Mouse (Mus musculus): Measurements from ENCODE around the gene Cgrrf1. TPM values are rescaled to one million over a fixed set of nuclear protein-coding genes. Genes with fewer than 3 reads are reported as not detected.

The Cgrrf1 gene
- total RNA-seq, 2 experiments from 2014 or later, result 37.3 to 38.6 TPM

DNA sequence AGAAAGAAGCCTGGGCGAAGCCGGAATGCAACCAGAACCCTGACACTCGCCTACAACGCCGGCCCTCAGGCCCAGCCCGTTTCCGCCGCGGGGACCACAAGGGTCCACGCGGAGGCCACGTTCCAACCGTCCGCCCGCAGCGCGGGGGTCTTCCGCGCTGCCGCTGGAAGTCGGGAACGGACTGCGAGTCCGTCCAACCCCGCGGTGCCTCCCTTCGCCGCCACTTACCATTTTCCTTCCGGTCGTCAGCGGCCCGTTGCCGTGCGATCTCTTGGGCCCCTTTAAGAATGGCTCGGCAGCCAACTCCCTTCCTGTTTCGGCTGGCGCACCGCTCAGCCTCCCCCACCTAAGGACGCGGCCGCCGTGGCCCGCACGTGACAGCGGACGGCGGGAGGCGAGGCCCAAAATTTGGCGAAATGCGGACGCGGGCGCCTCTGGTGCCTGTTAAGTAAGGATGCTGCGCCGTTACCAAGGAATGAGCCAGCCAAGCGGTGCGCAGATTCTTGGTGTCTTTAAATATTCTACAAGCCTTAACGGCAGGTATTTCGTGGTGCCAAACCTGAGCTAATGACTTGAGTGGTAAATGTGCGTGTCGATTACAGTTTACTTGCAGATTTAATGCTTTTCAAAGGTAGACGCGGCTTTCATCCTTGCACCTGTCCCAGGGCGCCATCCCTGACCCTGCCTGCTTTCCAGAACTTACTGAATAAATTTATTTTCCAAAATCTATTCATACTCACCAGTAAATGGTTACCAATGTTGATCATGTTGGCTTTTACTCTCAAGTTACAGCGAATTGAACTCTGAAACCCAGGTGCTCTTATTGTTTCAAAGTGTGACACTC is 9.8 kb upstream of the Cgrrf1 start, which contains the start of gene Gmfb:
Gene Gmfb (minus strand): TSS at position 370 of the 844 bp plus-strand sequence.
- peak; percentile 95 for DNase-seq

DNA sequence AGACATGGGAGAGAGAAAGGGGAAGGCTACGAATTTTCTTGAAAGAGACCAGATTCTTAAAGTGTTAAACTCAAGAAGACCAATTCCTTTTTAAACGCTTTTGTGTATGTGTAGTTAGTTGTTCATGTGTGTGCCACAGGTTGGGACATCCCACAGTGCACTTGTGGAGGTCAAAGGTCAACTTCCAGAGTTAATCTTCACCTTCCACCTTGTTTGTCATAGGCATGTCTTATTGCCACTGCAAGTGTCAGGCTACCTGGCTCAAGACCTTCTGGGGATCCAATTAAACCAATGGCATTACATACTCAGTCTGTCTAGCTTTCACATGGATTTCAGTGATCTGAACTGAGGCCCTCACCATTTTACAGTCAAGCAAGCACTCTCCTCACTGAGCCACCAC is 7.9 kb upstream of the Cgrrf1 start:
- DNase-seq, result no peak

DNA sequence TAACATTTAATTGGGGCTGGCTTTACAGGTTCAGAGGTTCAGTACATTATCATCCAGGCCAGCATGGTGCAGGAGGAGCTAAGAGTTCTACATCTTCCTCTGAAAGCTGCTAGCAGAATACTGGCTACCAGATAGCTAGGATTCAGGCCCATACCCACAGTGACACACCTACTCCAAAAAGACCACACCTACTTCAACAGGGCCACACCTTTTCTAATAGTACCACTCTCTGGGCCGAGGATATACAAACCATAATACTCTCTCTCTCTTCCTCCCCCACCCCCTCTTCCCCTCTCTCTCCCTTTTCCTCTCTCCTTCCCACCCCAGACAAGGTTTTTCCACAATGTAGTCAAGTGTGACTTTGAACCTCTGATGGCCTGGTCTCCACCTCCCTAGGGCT is 4.5 kb upstream of the Cgrrf1 start:
- no peak for DNase-seq

DNA sequence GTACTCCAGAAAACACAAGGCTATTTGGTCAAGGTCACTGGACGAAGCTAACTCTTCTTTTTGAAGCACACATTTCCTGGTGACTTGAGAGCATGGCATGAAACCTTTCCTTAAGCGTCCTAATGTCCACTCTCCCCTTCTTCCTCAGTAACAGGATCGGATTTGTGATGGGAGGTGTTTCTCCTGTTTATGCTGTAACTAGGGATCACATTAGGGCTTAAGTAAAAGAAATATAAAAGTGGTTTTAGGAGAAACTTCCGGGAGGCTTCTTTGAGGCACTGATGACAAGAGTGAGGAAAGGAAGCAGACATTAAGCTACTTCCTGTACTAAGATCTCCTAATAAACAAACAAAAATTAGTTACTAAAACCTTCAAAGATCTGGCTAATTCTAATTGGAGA is 630 bp upstream of the Cgrrf1 start:
- DNase-seq, result no peak

DNA sequence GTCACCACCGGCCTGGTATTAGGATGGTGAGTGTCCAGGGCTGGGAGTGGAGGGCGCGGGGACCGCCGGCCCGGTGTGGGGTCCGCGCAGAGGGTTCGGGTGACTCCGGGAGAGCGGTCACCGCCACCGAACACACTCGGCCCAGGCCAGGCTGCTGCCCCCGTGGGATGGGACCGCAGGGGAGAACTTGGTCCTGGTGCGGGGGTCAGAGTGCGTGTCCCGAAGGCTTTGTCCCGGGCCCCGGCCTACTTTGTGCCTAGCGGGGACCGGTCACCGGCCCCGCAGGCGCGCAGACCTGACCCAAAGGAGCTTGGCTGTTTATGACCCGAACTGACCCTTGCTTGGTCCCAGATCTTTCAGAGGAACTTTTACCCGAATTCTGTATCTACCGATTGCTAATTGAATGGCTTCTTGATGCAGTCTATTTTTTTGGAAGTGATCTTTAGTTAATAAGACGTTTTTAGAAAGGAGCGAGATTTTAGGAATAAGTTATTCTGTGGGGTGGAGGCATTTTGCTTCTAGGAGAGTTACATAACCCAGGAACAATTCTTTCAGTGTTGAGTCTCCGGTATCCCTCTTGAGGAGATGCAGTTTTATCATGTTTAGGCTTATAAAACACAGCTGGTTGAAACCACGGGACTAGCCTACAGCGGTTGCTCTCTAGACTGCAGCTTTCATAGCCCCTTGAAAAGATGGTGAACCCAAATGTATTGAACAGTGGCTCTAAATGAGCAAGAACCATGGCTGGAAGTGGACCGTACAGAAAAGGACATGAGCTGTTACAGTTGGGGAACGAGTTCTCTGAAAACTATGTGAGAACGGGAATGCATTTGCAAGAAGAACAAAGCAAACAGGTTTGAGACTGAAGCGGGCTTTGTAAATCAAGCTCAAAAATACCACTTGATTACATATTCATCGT is 688 bp downstream of the Cgrrf1 start:
- DNase-seq, result peak; percentile 56

DNA sequence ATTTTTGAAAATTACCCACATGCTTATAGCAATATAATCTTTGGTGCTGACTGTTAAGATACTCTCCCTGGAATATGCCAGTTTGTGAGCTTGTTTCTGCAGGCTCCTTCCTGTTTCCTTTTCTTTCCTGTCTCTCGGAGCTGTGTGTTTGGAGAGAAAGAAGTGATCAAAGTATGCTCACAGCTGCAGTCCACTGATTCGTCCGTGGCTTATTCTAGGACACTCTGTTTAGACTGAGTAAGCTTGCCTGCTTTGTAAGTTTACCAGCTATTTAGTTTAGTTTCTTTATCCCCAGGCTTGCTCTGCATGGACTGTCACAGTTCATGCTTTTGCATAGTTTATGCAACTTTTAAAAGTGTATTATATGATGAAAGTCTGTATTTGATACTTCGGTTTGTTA is 7.4 kb downstream of the Cgrrf1 start:
- DNase-seq, result no peak

DNA sequence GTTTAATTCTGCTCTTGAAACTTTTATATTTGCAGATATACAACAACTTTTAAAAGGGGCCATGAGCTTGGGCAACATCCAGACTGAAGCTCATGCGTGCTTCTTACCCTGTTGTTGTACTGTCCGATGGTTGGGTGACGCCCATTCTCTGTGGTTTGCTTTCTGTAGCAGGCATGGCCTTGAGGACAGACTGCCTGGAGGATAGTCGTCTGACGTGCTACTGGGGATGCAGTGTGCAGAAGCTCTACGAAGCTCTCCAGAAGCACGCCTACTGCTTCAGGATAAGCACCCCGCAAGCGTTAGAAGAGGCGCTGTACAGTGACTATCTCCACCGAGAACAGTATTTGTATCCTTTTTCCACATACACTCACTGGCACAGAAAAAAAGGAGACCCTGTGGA is 13.8 kb downstream of the Cgrrf1 start:
- DNase-seq, result no peak

DNA sequence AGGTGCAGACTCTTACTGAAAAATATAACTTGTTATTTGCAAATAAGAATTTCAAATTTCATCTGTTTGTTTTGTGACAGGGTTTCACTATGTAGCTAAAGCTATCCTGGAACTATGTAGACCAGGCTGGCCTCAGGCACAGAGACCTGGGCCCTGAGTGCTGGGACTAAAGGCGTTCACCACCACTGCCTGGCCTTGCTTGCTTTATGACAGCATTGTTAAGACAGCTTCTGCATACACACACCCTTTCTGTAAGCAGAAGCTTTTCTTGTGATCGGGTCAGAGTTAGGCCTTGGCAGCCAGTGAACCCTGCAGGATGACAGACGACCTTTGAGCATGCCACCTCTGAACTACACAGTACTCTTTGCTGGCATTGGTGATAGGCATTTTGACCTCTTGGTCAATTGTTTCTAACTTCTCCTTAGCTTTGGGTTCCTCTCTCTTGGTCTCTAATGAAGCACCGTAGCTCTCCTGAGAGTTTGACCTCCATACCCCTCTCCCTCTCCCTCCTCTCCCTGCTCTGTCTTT is 16.2 kb downstream of the Cgrrf1 start:
- no peak for DNase-seq

DNA sequence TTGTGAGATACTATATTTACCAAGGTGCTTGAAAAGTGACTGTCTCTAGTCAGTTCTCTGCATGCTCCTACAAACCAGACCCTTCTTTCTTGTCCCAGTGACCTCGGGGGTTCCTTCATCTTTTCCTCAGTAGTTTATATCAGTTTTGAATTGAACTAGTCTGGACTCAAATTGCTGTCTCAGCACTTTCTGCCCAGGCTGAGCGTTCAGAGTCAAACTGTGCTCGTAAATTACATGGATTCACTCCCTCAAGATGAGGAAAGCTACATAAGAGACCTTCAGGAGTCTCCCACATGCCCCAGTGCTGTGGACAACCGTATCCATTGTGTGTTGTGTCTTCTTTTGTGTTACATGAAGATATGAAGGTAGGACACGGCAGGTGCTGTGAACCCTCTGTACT is 16.8 kb downstream of the Cgrrf1 start:
- no peak for DNase-seq

DNA sequence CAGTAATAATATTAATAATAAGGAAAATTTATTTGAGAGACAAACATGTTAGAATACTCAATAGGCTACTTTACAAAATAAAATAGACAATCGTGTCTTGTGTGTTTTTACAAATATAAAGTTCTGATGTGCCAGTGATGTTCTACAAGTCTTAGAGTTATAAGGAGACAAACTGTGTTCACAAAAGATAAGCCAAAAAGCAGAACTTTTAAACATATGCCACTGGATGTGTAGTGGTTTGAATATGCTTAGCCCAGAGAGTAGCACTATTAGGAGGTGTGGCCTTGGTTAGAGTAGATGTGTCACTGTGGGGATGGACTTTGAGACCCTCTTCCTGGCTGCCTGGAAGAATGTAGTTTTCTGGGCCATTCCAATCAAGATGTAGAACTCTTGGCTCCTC is 17.8 kb downstream of the Cgrrf1 start:
- no peak for DNase-seq

DNA sequence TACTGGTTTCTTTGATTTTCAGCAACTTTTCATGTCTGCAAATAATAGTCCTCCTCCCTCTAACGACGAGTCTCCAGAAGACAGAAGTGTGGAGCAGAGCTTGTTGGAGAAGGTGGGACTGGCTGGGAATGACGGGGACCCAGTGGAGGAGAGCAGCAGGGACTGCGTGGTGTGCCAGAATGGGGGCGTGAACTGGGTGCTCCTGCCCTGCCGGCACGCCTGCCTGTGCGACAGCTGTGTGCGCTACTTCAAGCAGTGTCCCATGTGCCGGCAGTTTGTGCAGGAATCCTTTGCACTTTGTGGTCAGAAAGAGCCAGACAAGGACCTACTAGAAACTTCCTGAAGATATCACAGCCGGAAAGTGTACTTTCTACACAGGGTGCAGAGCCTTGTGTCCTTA is 21.8 kb downstream of the Cgrrf1 start:
- DNase-seq, result peak; percentile 23

DNA sequence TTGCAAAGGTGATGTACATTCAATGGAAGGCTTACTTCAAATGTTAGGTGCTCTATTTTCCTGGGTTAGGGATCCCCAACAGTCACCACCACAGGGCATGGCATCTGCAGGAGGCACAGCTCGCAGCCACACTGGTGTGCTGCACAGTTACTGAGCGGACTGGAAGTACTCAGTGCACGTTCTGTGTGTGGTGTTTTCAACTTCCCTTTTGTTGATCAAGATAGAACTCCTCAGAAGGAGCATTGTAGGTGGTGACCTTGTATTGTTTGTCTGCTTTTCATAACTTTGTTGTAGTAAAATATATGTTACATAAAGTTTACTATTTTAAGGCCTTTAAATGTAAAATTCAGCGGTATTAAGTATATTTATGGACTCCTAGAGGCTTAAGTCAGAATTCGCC is 31.0 kb downstream of the Cgrrf1 start:
- no peak for DNase-seq

DNA sequence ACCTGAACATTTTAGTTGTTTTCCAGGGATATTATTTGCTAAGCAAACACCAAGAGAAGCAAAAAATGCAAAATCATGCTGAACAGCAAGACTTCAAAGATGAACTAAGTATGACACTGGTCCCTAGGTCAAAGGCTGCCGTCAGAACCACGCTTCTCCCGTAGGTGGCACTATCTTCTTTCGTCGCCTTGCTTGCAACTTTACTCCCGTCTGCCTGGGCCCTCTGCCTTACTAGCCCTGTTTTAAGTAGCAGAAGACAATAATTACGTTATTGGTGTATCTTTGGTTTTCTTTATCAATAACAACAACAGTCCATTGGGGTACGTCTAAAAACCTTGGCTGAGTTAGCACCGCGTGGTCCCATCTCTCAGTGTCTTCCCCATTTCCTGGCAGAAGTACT is 49.0 kb downstream of the Cgrrf1 start:
- DNase-seq, result peak; percentile 64

DNA sequence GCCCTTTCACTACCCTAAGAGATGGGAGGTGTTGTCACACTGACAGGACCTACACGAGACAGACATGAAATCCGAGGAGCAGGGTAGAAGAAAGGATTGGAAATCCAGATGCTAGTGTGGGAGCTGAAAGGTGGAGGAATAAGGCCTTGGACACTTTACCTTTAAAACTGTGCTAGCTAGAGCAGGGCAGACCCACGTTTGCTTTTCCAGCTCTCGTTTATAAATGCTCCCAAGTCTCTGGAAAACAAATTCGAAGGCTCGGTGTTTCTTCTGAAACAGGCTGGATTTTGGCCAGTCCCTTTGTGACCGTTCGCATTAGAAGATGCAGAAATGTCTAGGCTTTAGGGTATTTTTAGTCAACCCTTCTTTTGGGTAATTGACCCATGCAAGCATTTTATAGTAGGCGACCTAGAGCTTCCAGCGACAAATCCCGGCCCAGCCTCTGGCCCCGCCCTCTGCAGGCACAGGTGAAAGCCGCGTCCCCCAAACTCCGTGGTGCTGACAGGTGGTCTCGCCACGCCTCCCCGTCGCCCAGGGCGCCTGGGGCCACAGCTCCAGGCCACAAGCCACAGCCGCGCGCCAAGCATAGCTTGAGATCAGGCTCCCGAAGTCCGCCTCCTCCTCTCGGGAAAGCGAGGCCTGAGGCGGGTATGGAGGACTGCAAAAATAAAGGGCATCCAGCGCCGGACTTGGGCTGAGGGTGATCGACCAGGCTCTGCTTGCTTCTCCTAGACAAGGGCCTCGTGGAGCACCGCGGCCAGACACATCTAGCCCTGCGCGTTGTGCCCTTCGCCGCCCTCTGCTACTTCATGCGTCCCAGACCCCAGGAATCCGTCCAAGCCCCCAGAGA is 49.9 kb downstream of the Cgrrf1 start:
- peak; percentile 63 for DNase-seq

DNA sequence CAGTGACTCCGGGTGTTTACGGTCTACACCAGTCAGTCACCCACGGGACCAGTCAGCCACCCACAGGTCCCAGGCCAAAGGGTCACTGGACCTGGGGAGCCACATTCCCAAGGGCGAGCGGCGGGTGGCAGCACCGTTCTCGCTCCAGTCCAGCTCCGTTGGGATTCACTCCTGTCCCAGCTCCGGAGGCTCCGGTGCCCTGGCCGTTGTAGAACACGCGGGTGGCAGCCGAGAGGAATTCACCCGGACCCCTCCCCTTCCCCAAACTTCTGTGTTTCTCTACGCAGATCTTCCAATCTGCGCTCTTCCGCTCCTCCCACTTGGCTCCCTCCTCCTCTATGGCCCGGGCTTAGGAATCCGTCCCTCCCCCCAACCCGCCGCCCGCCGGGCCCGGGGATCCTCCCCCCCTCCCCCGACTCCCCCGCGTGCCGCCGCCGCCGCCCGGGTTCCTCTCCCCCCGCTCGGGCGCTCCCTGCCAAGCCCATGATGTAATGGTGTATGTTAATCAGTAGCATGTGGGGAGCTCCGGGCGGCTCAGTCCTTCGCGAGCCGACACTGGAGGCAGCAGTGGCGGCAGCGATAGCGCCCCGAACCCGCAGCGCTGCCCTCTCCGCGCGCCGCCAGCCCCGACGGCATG is 50.6 kb downstream of the Cgrrf1 start, which contains the start of gene Samd4:
Gene Samd4 (plus strand): TSS at position 424 of the 637 bp plus-strand sequence.
- DNase-seq, result peak; percentile 84

DNA sequence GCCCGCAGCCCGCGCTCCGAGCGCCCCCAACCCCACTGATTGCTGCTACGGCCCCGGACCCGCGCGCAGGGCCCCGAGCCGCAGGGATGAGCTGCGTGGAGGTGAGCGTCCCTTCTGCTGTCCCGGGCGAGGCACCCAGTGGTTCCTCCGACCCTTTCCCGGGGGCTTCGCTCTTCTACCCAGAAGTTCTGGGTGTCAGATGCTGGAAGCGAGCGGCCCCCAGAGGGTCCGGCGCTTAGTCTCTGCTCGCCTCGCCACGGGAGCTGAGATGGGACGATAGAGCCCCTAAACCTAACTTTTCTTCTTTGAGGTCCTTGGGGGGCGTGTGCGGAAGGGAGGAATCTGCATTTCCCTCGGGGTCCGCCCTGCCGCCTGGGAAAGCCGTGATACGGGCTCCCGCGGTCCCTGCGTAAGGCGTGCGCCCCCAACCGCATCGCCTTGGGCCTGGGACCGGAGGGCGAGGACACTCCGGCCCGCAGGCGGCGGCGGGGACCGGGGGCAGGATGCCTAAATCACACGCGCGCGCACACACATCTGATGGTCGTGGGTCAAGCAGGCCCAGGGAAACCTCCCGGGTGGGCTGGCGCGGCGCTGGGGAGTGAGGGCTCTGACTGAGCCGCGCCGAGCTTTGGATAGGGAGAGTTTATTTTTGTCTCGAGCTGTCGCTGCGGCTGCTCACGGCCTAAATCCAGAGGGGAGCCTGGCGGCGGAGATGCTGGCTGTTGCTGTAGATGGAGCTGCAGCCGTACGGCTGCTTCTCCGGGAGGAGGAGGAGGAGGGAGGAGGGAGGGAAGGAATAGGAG is 51.3 kb downstream of the Cgrrf1 start:
- DNase-seq, result peak; percentile 64

DNA sequence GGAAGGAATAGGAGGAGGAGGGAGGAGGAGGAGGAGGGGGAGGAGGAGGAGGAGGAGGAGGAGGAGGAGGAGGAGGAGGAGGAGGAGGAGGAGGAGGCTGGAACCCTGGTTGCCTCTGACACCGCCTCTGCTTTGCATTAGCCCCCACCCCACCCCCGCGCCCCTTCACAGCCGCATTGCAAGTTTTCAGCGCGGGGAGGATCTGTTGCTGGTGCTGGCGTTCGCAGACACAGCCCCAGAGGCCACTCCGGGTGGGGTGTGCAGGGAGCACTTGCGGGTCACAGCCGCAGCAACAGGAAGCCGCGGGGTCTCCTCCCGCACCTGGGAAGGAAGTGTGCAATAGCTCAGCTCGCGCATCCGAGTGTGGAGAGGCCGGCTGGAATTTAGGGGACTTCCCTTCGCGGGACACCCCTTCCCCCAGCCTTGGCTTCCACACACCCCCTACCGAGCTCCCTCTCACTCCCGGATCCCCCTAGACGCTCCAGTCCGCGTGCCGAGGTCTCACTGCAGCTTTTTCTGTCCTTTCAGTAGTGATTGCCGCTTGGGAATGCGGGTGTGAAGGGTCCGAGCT is 52.0 kb downstream of the Cgrrf1 start:
- peak; percentile 48 for DNase-seq

DNA sequence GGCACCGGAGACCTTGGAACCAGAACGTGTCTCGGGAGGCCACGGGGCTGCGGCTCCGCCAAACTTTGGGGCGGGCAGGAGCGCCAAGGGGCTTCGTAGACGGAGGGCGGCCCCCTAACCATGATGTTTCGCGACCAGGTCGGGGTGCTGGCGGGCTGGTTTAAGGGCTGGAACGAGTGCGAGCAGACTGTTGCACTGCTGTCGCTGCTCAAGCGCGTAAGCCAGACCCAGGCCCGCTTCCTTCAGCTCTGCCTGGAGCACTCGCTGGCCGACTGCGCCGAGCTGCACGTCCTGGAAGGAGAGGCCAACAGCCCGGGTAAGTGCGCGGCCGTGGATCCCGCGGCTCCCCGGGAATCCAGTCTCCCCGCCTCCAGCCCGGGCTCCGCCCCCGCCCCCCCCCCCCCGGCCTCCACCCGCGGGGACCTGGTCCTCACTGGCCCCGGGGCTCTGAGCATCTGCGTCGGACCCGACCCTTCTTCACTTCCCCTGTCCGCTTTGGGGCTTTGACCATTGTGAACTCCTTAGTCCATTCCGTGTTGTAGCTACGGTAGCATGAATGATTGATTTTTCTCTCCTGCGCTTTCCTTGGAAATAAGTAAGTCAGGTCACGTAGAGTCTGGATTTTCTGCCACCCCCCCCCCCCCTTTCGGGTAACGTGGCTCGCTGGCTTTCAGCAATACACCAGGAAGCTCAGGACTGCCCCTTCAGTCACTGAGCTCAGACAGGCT is 52.9 kb downstream of the Cgrrf1 start:
- DNase-seq, result peak; percentile 69

DNA sequence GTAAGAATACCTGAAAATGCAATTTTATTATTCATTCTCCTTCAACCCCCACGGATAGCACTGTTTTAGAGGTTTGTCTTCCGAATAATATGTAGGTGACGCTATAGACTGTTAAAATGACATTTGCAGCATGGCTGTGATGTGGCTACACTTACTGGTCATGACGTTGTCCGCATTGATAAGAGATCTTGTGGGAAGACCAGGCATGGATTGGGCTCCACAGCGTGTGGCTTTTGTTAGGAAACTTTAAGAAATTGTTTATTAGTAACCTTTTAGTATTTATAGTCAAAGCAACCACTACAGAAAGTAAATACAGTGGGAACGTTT is 53.5 kb downstream of the Cgrrf1 start:
- DNase-seq, result no peak

DNA sequence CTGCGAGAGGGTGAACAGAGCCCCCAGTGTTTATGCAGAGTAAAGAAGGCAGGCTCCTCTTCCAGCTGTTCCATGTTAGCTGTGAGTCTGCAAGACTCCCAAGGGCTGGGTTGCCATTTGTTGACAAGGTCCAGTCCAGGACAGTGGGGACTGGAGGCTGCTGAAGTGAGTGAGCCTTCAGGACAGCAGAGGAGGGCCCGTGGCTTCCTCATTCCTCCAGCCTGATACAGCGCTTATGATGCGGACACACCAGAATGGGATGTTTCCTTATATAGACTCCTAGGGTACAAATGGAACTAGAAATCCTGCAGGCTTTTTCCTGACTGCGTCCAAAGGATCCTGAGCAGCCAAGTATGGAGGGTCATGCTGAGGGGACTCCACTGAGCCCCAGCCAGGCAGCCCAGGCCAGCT is 54.0 kb downstream of the Cgrrf1 start:
- peak; percentile 22 for DNase-seq

All from gastrocnemius, postnatal 10 days (tissue).